Mouse (Mus musculus) monocyte, adult 5-6 weeks (primary cell): Measurements from ENCODE around the gene Smim5. TPM values are rescaled to one million over a fixed set of nuclear protein-coding genes. Genes with fewer than 3 reads are reported as not detected.

ENCODE experiments used
- total RNA-seq: library from RNA; stranded (forward); fragments of 200-1000, 200-491, 200-594 nt; gene quantifications from 3 replicates; pipeline ENCODE4 v1.2.3, GENCODE M21; 2017

Smim5 gene
- total RNA-seq, 1 experiment from 2014 or later, result 5.0 TPM

Other genes with a start within 250 kb of the Smim5 start
- 28.1 to 56.7 TPM (median 47.2 TPM) in 3 replicates for gene Grb2, start 191.4 kb upstream of the Smim5 start, total RNA-seq
- gene Tmem94, start 134.5 kb upstream of the Smim5 start, total RNA-seq, result 10.8 to 33.1 TPM (median 10.9 TPM) in 3 replicates
- 0.19 to 5.1 TPM (median 0.78 TPM) in 3 replicates for gene Caskin2, start 86.3 kb upstream of the Smim5 start, total RNA-seq
- gene Tsen54, start 85.2 kb upstream of the Smim5 start, total RNA-seq, result 6.3 to 11.7 TPM (median 7.3 TPM) in 3 replicates
- gene Llgl2, start 75.9 kb upstream of the Smim5 start, total RNA-seq, result 10.4 to 25.9 TPM (median 10.7 TPM) in 3 replicates
- not detected in 3 replicates for gene Myo15b, start 41.6 kb upstream of the Smim5 start, total RNA-seq
- gene Smim6, start 12.1 kb downstream of the Smim5 start, total RNA-seq, result 0.49 TPM in 1 of 3 replicates, not detected in the others
- gene Sap30bp, start 33.3 kb downstream of the Smim5 start, total RNA-seq, result 109 to 210 TPM (median 121 TPM) in 3 replicates
- 16.2 to 25.6 TPM (median 23.2 TPM) in 3 replicates for gene Recql5, start 33.5 kb downstream of the Smim5 start, total RNA-seq
- not detected in 3 replicates for gene Itgb4, start 74.7 kb downstream of the Smim5 start, total RNA-seq
- gene Galk1, start 112.8 kb downstream of the Smim5 start, total RNA-seq, result 3.6 to 6.4 TPM (median 5.8 TPM) in 3 replicates
- 1,370 to 2,118 TPM (median 2,068 TPM) in 3 replicates for gene H3f3b, start 128.0 kb downstream of the Smim5 start, total RNA-seq
- 8.3 to 18.3 TPM (median 11.6 TPM) in 3 replicates for gene Unk, start 130.4 kb downstream of the Smim5 start, total RNA-seq
- gene Unc13d, start 178.0 kb downstream of the Smim5 start, total RNA-seq, result 27.7 to 53.1 TPM (median 29.1 TPM) in 3 replicates
- 59.0 to 73.8 TPM (median 62.7 TPM) in 3 replicates for gene Wbp2, start 187.0 kb downstream of the Smim5 start, total RNA-seq
- gene Trim47, start 227.2 kb downstream of the Smim5 start, total RNA-seq, result not detected in 3 replicates
- gene Trim65, start 231.2 kb downstream of the Smim5 start, total RNA-seq, result 13.9 to 23.1 TPM (median 20.1 TPM) in 3 replicates
- 10.7 to 28.4 TPM (median 15.3 TPM) in 3 replicates for gene Mrpl38, start 238.9 kb downstream of the Smim5 start, total RNA-seq